Mouse (Mus musculus) neural tube, embryonic 10.5 days (tissue): ENCODE data around the gene Usp13.

Experiments used
- DNase-seq: peaks from one replicate; pipeline ENCODE4 v3.0.0-alpha.2; 2017; ENCODE audit warnings: low spot score; ENCODE audit errors: extremely low spot score

Gene Usp13

DNA sequence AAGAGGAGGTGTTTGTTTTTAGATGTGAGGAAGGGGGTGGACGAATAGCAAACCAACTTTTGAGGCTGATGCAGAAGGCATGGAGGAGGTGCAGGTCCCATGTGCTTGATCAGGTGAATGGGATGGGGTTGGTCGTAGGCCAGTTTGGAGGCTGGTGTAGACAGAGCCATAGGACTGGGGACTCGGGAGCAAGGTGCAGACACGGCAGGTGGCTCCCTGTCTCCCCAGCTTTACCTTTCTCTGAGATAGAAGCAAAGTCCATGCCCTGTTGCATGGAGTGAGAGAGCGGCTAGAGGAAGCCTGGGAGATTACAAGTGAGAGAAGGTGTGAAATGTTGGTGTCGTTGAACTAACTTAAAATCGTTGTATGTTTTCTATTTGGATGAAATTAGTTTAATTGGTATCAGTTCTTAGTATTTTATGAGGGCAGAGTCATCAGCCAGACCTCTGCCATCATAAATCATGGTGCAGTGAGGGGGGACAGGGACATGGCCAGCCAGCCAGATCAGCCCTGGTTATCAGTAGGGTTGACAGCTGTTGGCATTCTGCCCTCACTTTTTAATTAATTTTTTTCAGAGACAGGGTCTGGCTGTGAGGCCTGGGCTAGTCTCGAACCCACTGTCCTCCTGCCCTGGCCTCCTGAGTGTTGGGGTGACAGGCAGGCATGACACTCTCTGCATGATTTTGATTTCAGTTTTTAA, 122.6 kb downstream of the Usp13 start:
- DNase-seq, result no peak

DNA sequence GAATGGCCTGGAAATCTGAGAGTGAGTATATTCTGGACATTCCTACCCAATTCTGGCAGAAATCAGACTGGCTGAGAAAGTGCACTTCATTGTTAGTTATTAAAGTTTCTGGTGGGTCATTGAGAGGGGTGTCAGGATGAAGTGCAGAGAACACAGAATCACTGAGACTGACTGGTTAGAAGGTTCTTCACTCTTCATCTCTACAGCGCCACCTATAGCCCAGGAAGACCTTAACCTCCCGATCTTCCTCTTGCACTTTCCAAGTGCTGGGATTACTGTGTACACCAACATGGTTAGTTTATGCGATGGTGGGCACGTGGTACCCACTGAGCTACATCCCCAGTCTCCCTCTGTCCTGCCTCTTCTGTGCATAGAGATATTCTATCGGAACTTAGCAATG, 130.1 kb downstream of the Usp13 start:
- DNase-seq, result no peak

DNA sequence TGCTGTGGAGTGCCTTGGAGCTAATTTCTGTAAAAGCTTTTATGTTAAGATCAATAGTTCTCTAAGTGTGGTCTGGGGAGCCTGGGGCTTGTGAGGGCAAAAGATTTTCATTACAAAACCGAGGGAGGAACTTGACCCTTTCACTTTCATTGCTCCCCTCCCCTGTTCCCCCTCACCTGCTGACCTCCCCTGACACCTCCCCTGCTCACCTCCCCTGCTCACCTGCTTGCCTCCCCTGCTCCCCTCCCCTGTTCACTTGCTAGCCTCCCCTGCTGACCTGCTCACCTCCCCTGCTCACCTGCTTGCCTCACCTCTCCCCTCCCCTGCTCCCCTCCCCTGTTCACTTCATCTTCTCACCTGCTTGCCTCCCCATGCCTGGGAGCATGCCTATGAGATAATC, 134.0 kb downstream of the Usp13 start:
- DNase-seq, result no peak

DNA sequence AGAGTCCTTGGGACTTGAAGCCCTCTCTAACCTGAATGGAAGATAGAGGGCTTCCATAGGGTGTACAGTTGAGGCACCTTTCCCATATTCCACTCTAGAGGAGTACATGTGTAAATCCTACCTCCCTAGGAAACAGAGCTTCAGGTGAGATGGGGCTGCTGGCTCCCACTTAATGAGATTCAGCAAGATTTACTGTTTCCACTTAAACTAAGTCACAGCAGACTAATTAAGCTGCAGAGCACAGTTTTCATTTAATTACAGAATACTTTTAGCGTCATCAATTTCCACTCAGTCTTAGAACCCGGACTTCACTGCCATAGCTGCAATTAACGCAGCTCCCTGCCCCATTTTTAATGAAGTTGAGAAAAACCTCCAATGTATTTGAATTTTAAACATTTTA, 144.1 kb downstream of the Usp13 start:
- no peak for DNase-seq

DNA sequence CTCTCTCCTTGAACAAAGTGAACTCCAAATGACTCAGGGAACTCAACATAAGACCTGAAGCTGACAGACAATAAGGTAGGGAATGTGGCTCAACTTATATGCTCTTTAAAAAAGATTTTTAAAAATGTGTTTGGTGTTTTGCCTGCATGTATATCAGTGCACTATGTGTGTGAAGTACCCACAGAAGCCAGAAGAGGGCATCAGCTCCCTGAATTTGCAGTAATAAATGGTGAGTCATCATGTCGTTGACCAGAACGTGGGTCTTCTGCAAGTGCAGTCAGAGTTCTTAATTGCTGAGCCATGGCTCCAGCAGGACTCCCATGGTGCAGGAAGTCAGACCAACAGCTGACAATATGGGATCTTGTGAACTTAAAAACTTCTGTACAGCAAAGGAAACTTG, 148.2 kb downstream of the Usp13 start:
- peak; percentile 47 for DNase-seq

DNA sequence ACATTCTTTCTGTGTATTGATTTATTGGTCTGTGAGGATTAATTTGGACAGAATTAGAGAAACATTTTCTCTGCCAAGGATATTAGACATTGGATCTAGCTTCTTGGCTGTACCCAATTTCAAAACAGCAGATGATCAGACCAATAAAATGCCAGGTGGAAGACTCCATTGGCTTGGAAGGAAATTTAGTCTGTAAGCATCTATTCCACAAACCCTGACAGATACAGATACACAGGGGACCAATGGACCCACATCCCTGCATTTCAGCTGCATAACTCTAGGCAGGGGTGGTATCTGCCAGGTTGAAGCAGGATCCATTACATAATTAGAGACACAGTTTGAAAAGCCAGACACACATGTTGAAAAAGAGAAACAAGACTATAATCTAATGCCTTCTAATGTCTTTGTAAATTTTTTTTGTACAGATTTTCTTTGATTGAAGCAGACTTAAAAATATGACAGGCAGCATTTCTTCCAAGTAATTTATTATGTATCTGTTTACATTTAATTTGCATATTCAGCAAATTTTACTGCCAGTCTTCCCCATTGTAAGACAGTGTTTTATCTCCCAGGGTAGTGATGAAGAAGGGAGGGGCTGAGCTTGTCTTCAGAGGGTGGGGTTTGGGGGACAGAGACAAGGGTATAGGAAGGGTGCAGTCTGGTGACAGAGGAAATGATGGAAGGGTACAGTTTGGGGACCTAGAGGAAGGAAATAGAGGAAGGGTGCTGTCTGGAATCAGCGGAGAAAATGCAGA, 151.5 kb downstream of the Usp13 start:
- DNase-seq, result no peak

DNA sequence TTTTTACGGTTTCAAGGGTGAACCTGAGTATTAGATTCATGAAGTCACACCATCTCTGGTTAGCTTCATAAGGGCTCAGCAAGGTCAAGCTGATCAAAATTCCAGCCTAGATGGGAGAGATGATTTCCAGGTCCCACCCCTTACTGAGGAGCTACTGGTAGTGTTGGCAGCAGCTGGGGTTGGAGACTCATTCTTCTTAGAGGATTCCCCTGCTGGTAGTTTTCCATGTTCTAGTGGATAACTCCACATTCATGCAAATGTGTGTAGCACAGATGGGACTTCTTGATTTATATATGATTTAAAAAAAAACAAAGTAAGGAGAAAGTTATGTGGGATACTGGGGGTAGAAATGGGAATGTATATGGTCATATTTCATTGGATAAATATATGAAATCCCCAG, 152.9 kb downstream of the Usp13 start:
- no peak for DNase-seq

DNA sequence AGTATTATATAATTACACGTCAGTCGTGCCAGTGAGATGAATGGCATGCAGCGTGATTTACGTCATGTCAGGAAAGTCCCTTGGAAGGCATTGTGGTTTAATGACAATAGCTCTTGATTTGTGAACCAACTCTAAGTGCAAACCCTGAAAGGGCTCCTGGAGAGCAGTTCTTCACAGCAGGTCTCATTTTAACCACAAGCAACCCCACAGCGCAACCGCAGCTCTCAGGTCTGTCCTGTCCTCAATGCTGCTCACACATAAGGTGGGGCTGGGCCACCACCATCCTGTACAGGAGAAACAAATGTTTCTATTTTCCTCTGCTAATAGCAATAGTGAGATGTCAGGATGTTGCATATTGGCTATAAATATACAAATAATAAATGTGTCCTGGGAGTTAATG, 161.9 kb downstream of the Usp13 start:
- no peak for DNase-seq

DNA sequence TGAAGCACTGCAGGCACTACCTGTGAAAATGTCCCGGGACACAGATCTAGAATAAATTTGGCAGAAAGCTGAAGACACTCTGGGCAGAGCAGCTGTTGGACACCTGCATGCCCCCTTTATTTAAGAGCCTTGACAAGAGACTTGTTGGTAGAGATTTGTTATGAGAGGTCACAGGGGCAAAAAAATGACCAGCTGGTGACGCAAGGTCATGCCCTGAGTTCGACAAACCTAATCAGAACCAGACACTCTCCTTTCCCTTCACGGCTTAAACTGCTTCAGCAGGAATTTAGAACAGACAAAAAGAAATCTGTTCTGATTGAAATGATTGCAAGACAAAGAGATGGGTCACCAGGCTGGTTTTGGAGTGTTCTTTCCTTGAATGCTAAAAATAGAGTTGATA, 162.6 kb downstream of the Usp13 start:
- DNase-seq, result peak; percentile 41

DNA sequence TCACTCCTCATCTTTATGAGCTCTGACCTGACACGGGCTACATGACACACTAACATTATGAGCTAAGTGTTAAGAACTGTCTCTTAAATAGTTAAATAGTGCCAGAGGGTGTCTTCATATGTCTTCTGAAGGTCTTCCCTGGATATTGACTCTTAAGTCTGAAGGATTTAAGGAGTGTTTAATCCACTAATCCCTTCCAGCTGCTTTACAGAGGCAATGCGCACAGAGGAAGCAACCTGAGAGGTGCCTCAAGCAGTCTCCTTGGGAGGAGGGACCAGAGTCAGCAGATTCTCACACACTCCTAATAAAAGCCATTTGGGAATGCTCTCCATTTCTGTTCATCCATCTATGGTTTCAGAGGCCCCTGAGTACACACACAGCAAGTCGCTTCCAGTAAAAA, 167.8 kb downstream of the Usp13 start:
- no peak for DNase-seq
